Mouse (Mus musculus) heart, postnatal 0 days (tissue): Measurements from ENCODE around the gene Cep112. TPM values are rescaled to one million over a fixed set of nuclear protein-coding genes. Genes with fewer than 3 reads are reported as not detected.

Source experiments
- ATAC-seq: fragments of 200-750 bp; cut with Nextera tagmentation; 2 replicates; pipeline ENCODE4 v1.8.0; 2017; ENCODE audit warnings: low read depth, moderate number of reproducible peaks, moderate library complexity; ENCODE audit not compliant: insufficient read depth
- DNase-seq: peaks from one replicate; pipeline ENCODE4 v3.0.0-alpha.2; 2016; ENCODE audit warnings: low spot score
- H3K27ac ChIP-seq: fragments of 300-500 bp; sonication (generic); 2 replicates; pipeline ENCODE4 v1.5.1; 2014; ENCODE audit warnings: low read depth, mild to moderate bottlenecking
- H3K27me3 ChIP-seq: fragments of 300-500 bp; sonication (generic); 2 replicates; pipeline ENCODE4 v1.6.1; 2014; ENCODE audit warnings: low read length, mixed read lengths; ENCODE audit not compliant: control insufficient read depth, insufficient read depth
- H3K36me3 ChIP-seq: fragments of 300-500 bp; sonication (generic); replicated peaks from 2 replicates; pipeline ENCODE4 v1.6.1; 2014; ENCODE audit warnings: low read length, mixed read lengths; ENCODE audit not compliant: control insufficient read depth, insufficient read depth
- H3K4me1 ChIP-seq: fragments of 300-500 bp; sonication (generic); 2 replicates; pipeline ENCODE4 v1.6.1; 2014; ENCODE audit warnings: antibody characterized with exemption; ENCODE audit not compliant: control insufficient read depth, insufficient read depth
- H3K4me2 ChIP-seq: fragments of 300-500 bp; sonication (generic); 2 replicates; pipeline ENCODE4 v1.6.1; 2014; ENCODE audit warnings: low read depth, mild to moderate bottlenecking, low read length, moderate library complexity
- H3K4me3 ChIP-seq: fragments of 300-500 bp; sonication (generic); 2 replicates; pipeline ENCODE4 v1.5.1; 2014; ENCODE audit warnings: low read depth, low read length
- H3K9ac ChIP-seq: fragments of 300-500 bp; sonication (generic); replicated peaks from 2 replicates; pipeline ENCODE4 v1.6.1; 2014; ENCODE audit warnings: low read depth, low read length, mixed read lengths
- H3K9me3 ChIP-seq: fragments of 300-500 bp; sonication (generic); replicated peaks from 2 replicates; pipeline ENCODE4 v1.6.1; 2016; ENCODE audit warnings: low read length; ENCODE audit not compliant: control insufficient read depth
- CTCF ChIP-seq: IDR thresholded peaks from 2 replicates; pipeline ENCODE4 v1.5.1; 2016; ENCODE audit warnings: antibody characterized with exemption, control low read depth, low read depth
- EP300 ChIP-seq: IDR thresholded peaks from 2 replicates; pipeline ENCODE4 v1.6.1; 2016; ENCODE audit warnings: antibody characterized with exemption, low read depth
- WGBS: fragments of 180-500 bp; shearing (Covaris S2); extraction: QIAGEN DNeasy Blood & Tissue Kit; methylation state at CpG from one replicate; pipeline ENCODE4 v1.1.7; 2014; 5-methylcytosine and 5-hydroxymethylcytosine counted together
- polyA plus RNA-seq: library from polyadenylated mRNA; unstranded; fragments of >200 nt; fragmentation: Nextera tagmentation; extraction: Ambion mirVana; gene quantifications from 2 replicates; pipeline ENCODE4 v1.2.1, GENCODE M21; 2015
- total RNA-seq: library from RNA; depleted of rRNA; stranded (reverse); fragments of >200 nt; gene quantifications from 2 replicates; pipeline ENCODE4 v1.2.3, GENCODE M21; 2014; ENCODE audit warnings: low replicate concordance; rRNA removed

Cep112 gene
- total and polyA plus RNA-seq, 2 experiments from 2014 or later: 1.2 to 5.8 TPM

DNA sequence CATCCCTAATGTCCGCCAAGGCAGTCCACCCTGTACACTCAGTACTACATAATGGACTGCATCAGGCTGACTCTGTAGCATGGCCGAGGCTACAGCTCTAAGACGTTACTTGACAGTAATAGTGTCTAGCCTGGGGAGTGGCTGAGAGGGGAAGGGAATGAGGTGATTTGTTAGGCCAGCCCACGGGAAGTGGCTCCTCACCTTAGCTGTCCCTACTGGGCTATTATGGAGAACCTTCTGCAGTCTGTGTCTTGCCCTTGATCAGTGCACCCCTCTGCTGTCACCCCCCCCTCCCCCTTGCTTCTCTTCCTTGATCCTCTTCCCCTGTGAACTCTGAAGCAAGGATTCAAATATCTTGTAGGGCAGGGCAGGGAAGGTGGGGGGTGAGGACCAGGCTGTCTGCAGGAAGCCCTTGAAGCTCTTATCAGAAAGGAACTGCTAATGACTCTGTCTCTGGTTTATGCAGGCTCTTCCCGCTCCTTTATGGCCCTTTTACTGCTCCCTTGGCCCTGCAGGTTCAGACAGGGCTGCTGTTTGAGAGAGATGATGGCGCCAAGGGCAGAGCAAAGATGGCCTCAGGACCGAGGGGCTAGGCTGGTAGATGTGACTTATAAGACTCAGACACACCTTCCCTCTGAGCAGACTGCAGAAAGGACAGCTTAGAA is 481.7 kb downstream of the Cep112 start:
- ATAC-seq (no peak), DNase-seq (no peak)
- Histone ChIP-seq H3K27me3 (peaks cover 35% of the 10 kb centered on the region), H3K4me3 (no peak overlapping the region), H3K4me1 (peaks cover 18% of the 10 kb centered on the region), H3K9ac (no peak overlapping the region), H3K36me3 (no peaks in the 10 kb centered on the region), H3K9me3 (no peaks in the 10 kb centered on the region), H3K27ac (no peak overlapping the region), H3K4me2 (no peak overlapping the region)
- 49% methylated on average over 7 of the region's 7 CpGs for WGBS
- TF ChIP-seq EP300 (no peak), CTCF (no peak)

DNA sequence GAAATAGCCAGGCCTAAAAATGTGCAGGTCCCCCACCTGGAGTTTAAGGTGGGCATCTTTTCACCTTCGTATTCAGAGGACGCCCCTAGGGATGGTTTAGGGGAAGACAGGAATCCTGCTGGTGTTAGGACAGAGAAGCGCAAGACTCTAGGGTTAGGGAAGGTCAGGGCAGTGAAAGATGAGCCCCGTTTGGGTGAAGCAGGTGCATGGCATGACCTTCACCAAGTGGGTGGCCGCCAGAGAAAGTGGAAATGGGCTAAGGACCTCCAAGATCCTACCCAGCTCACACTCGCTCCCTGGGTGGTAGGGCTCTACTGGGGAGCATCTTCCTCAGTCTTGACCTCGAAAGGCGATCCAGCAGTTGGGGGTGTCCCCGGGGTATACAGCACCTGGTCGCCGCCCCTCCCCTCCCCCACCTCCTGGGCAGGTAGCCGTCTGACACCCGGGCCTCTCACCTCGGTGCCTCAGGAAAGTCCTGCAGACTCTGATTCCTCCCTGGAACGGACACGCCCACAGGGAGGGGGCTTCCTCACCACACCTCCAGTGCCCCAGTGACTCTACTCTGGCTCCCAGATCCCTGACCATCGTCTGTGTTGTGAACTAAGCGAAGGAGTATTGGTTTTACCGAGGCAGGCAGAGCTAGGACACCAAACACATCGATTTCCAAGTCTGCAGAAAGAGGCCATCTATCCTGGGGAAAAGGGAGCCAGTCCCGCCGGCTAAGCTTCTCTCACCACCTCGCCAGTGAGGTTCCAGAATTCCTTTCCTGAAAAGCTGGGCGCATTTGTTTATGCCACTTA is 484.6 kb downstream of the Cep112 start:
- ATAC-seq: no peak
- WGBS: 6% methylated on average over 22 of the region's 24 CpGs

More for the DNA sequence above, 484.6 kb downstream of the Cep112 start:
- TF ChIP-seq CTCF (no peak), EP300 (no peak)
- peak overlapping the region; percentile 60 for H3K4me2 ChIP-seq
- H3K36me3 ChIP-seq: no peaks in the 10 kb centered on the region
- H3K27me3 ChIP-seq: peaks cover 36% of the 10 kb centered on the region
- H3K4me3 ChIP-seq: peak overlapping the region; percentile 22
- DNase-seq: no peak
- no peaks in the 10 kb centered on the region for H3K9me3 ChIP-seq
- H3K27ac ChIP-seq: no peak overlapping the region
- no peak overlapping the region for H3K9ac ChIP-seq
- H3K4me1 ChIP-seq: peaks cover 18% of the 10 kb centered on the region

Other genes starting within 250 kb of the Cep112 start
- gene Apoh, start 81.8 kb upstream of the Cep112 start, total RNA-seq: 0.19 TPM in 1 of 2 replicates, not detected in the other
- 0.12 and 0.87 TPM in 2 replicates for gene Apoh, start 81.8 kb upstream of the Cep112 start, polyA plus RNA-seq
- gene Prkca, start 81.3 kb upstream of the Cep112 start, total RNA-seq: 11.2 and 28.8 TPM in 2 replicates
- gene Prkca, start 81.3 kb upstream of the Cep112 start, polyA plus RNA-seq: 7.0 and 7.9 TPM in 2 replicates